Mouse (Mus musculus): Measurements from ENCODE around the gene Grik1. TPM values are rescaled to one million over a fixed set of nuclear protein-coding genes. Genes with fewer than 3 reads are reported as not detected.

The Grik1 gene
- total RNA-seq, 1 experiment from 2014 or later, result not detected

GRCm38 (mm10) chr16:87913781-87914180 lies 376.3 kb downstream of the Grik1 start:
- no peak for ATAC-seq (replicated peaks; ENCODE audit: low read depth, poor library complexity, severe bottlenecking)

GRCm38 (mm10) chr16:87911201-87911600 lies 378.9 kb downstream of the Grik1 start:
- ATAC-seq (replicated peaks; ENCODE audit: low read depth, poor library complexity, severe bottlenecking), result no peak

GRCm38 (mm10) chr16:87902049-87902448 lies 388.0 kb downstream of the Grik1 start:
- no peak for ATAC-seq (replicated peaks; ENCODE audit: low read depth, poor library complexity, severe bottlenecking)

GRCm38 (mm10) chr16:87901189-87901588 lies 388.9 kb downstream of the Grik1 start:
- ATAC-seq (replicated peaks; ENCODE audit: low read depth, poor library complexity, severe bottlenecking), result no peak

GRCm38 (mm10) chr16:87875927-87876326 lies 414.1 kb downstream of the Grik1 start:
- no peak for ATAC-seq (replicated peaks; ENCODE audit: low read depth, poor library complexity, severe bottlenecking)

GRCm38 (mm10) chr16:87864526-87864925 lies 425.5 kb downstream of the Grik1 start:
- no peak for ATAC-seq (replicated peaks; ENCODE audit: low read depth, poor library complexity, severe bottlenecking)

GRCm38 (mm10) chr16:87861722-87862121 lies 428.3 kb downstream of the Grik1 start:
- ATAC-seq (replicated peaks; ENCODE audit: low read depth, poor library complexity, severe bottlenecking), result no peak

GRCm38 (mm10) chr16:87853451-87854085 lies 436.5 kb downstream of the Grik1 start:
- ATAC-seq (replicated peaks; ENCODE audit: low read depth, poor library complexity, severe bottlenecking), result no peak

GRCm38 (mm10) chr16:87851550-87851949 lies 438.5 kb downstream of the Grik1 start:
- no peak for ATAC-seq (replicated peaks; ENCODE audit: low read depth, poor library complexity, severe bottlenecking)

- no peak for ATAC-seq (replicated peaks; ENCODE audit: low read depth, poor library complexity, severe bottlenecking)
Observed at GRCm38 (mm10) chr16:87848799-87849198, 441.3 kb downstream of the Grik1 start.

Other genes with a start within 250 kb of the Grik1 start
- gene Cldn17, start 216.7 kb upstream of the Grik1 start, total RNA-seq (2017), result not detected in 2 replicates